12 mouse cellular contexts compared by ENCODE assay signal in the genomic region with DNA sequence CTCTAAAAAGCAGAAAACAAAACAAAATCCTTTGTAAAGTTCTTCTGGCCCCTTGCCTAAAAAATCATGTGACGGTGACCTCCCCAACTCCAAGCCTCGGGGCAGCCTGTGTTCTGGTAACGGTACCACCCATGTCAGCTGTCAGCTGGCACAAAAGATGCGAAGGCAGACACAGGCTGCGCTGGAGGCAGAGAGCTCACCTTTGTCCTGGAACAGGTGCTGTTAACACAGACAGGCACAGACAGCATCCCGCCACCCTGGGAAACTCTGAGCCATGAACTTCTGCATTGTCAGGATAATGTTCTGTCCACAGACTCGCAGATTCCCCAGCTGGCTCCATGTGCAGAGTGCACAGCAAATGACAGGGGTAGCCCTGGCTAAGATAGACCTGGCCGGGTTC. TPM values are rescaled to one million over a fixed set of nuclear protein-coding genes. Genes with fewer than 3 reads are reported as not detected.
A peak's percentile ranks its signal among the peaks of the same experiment; 100 is the strongest.
DNase-seq lines count a peak whose midpoint lies in the region; ATAC-seq and TF ChIP-seq lines count a peak whose summit lies in the region.
"Had no signal": no experiment of that assay in that cellular context is flagged by ENCODE, and none has a peak within 500 bp of the region (broad histone marks: within the 10 kb centered on the region; RNA-seq: fewer than 3 reads in every experiment).

No protein-coding gene starts in this region.

- ATAC-seq in kidney, embryonic 16.5 days (ENCODE audit: low FRiP score, low TSS enrichment), result no peak
- 0 out of 2 replicates have a peak, but pooled peaks have one; percentile 11 for ATAC-seq in embryonic facial prominence, embryonic 12.5 days (ENCODE audit: insufficient number of reproducible peaks, insufficient read depth, low FRiP score, low TSS enrichment)
- ATAC-seq in hindbrain, embryonic 13.5 days (ENCODE audit: low FRiP score), result peak; percentile 12; the same call in 1 of the 2 replicates
- ATAC-seq in midbrain, embryonic 16.5 days, result no peak
- ATAC-seq in liver, postnatal 0 days, result no peak

- H3K27me3 ChIP-seq in kidney, embryonic 16.5 days (ENCODE audit: insufficient read depth, low read length), result no peaks in the 10 kb centered on the region
- H3K27me3 ChIP-seq in kidney, adult 2 months (replicated peaks; ENCODE audit: control insufficient read depth, insufficient read depth, low read length), result no peaks in the 10 kb centered on the region
- no peaks in the 10 kb centered on the region for H3K27me3 ChIP-seq in embryonic facial prominence, embryonic 12.5 days
- no peaks in the 10 kb centered on the region for H3K27me3 ChIP-seq in hindbrain, embryonic 13.5 days
- H3K27me3 ChIP-seq in midbrain, embryonic 16.5 days (ENCODE audit: control insufficient read depth, insufficient read depth, low read depth, low read length), result no peaks in the 10 kb centered on the region
- H3K27me3 ChIP-seq in liver, postnatal 0 days (ENCODE audit: insufficient read depth, low read length), result no peaks in the 10 kb centered on the region

- no peak for TF ChIP-seq EP300 in liver, postnatal 0 days (IDR thresholded peaks at IDR 0.05; ENCODE audit: low read depth)

- TF ChIP-seq POLR2A in kidney, adult 2 months (IDR thresholded peaks at IDR 0.05; ENCODE audit: low read depth, low read length), result no peak

- H3K27ac ChIP-seq in kidney, embryonic 16.5 days (ENCODE audit: low read length), result no peak overlapping the region; the same call in 1 of the 2 replicates
- no peak overlapping the region for H3K27ac ChIP-seq in kidney, adult 2 months (ENCODE audit: insufficient read depth, low read depth, low read length)
- H3K27ac ChIP-seq in embryonic facial prominence, embryonic 12.5 days, result peak overlapping the region; percentile 78
- H3K27ac ChIP-seq in hindbrain, embryonic 13.5 days, result 0 out of 2 replicates have a peak overlapping the region, but pooled peaks have one; percentile 35
- H3K27ac ChIP-seq in midbrain, embryonic 16.5 days (ENCODE audit: low read length), result no peak overlapping the region
- no peak overlapping the region for H3K27ac ChIP-seq in liver, postnatal 0 days (ENCODE audit: low read depth)

- no peaks in the 10 kb centered on the region for H3K36me3 ChIP-seq in kidney, embryonic 16.5 days (ENCODE audit: insufficient read depth, low read length)
- H3K36me3 ChIP-seq in kidney, adult 2 months (ENCODE audit: control insufficient read depth, insufficient read depth, low read length), result no peaks in the 10 kb centered on the region
- H3K36me3 ChIP-seq in embryonic facial prominence, embryonic 12.5 days, result no peaks in the 10 kb centered on the region
- H3K36me3 ChIP-seq in hindbrain, embryonic 13.5 days, result no peaks in the 10 kb centered on the region
- no peaks in the 10 kb centered on the region for H3K36me3 ChIP-seq in midbrain, embryonic 16.5 days (ENCODE audit: control insufficient read depth, insufficient read depth, low read length)
- no peaks in the 10 kb centered on the region for H3K36me3 ChIP-seq in liver, postnatal 0 days (replicated peaks; ENCODE audit: insufficient read depth, low read length)

- DNase-seq in kidney, adult 2 months, result no peak
- no peak for DNase-seq in liver, postnatal 0 days
- no peak for DNase-seq in layer of hippocampus, adult 8-10 months (ENCODE audit: low spot score in 2 of 2)
- DNase-seq in cerebellum, adult 9-10 months, result no peak
- DNase-seq: adrenal gland, adult 8-10 months; cerebellum, postnatal 36 days; lung, postnatal 10 days; thymus, postnatal 36 days had no signal

- peak overlapping the region; percentile 20; the same call in 1 of the 2 replicates for H3K4me3 ChIP-seq in kidney, embryonic 16.5 days (ENCODE audit: low read length)
- H3K4me3 ChIP-seq in kidney, adult 2 months (ENCODE audit: insufficient read depth, low read depth, low read length), result no peak overlapping the region
- H3K4me3 ChIP-seq in embryonic facial prominence, embryonic 12.5 days, result no peak overlapping the region
- no peak overlapping the region for H3K4me3 ChIP-seq in hindbrain, embryonic 13.5 days
- no peak overlapping the region for H3K4me3 ChIP-seq in midbrain, embryonic 16.5 days (ENCODE audit: low read depth, low read length)
- no peak overlapping the region for H3K4me3 ChIP-seq in liver, postnatal 0 days (ENCODE audit: low read depth, low read length)

- 0 out of 2 replicates have a peak overlapping the region, but pooled peaks have one; percentile 46 for H3K9ac ChIP-seq in kidney, embryonic 16.5 days (replicated peaks; ENCODE audit: low read length)
- no peak overlapping the region for H3K9ac ChIP-seq in embryonic facial prominence, embryonic 12.5 days
- H3K9ac ChIP-seq in hindbrain, embryonic 13.5 days, result 0 out of 2 replicates have a peak overlapping the region, but pooled peaks have one; percentile 20
- H3K9ac ChIP-seq in midbrain, embryonic 16.5 days (ENCODE audit: low read depth, low read length), result 0 out of 2 replicates have a peak overlapping the region, but pooled peaks have one; percentile 35
- no peak overlapping the region for H3K9ac ChIP-seq in liver, postnatal 0 days (replicated peaks)

- H3K4me2 ChIP-seq in kidney, embryonic 16.5 days (replicated peaks; ENCODE audit: low read depth, low read length), result peak overlapping the region; percentile 38
- H3K4me2 ChIP-seq in embryonic facial prominence, embryonic 12.5 days (replicated peaks), result peak overlapping the region; percentile 25; the same call in 1 of the 2 replicates
- H3K4me2 ChIP-seq in hindbrain, embryonic 13.5 days, result peak overlapping the region; percentile 18
- H3K4me2 ChIP-seq in midbrain, embryonic 16.5 days (ENCODE audit: low read length), result 0 out of 2 replicates have a peak overlapping the region, but pooled peaks have one; percentile 6
- no peak overlapping the region for H3K4me2 ChIP-seq in liver, postnatal 0 days (ENCODE audit: low read depth, low read length)

- no peaks in the 10 kb centered on the region for H3K9me3 ChIP-seq in kidney, embryonic 16.5 days (ENCODE audit: low read length)
- H3K9me3 ChIP-seq in embryonic facial prominence, embryonic 12.5 days, result no peaks in the 10 kb centered on the region
- H3K9me3 ChIP-seq in hindbrain, embryonic 13.5 days, result no peaks in the 10 kb centered on the region
- H3K9me3 ChIP-seq in midbrain, embryonic 16.5 days (replicated peaks; ENCODE audit: control insufficient read depth, low read length, poor library complexity, severe bottlenecking), result no peaks in the 10 kb centered on the region
- no peaks in the 10 kb centered on the region for H3K9me3 ChIP-seq in liver, postnatal 0 days (ENCODE audit: low read length)

- no peak for TF ChIP-seq CTCF in kidney, adult 2 months (conservative IDR thresholded peaks at IDR 0.05; ENCODE audit: insufficient read depth, insufficient read length, low read depth, low read length)
- TF ChIP-seq CTCF in liver, postnatal 0 days (IDR thresholded peaks at IDR 0.05; ENCODE audit: low read depth), result no peak

- 47% methylated on average over 8 of the region's 8 CpGs for WGBS in kidney, embryonic 16.5 days
- WGBS in kidney, adult 2 months, result 41% methylated on average over 8 of the region's 8 CpGs
- 42% methylated on average over 8 of the region's 8 CpGs for WGBS in embryonic facial prominence, embryonic 12.5 days
- 39% methylated on average over 8 of the region's 8 CpGs for WGBS in hindbrain, embryonic 13.5 days
- WGBS in midbrain, embryonic 16.5 days, result 51% methylated on average over 8 of the region's 8 CpGs
- 61% methylated on average over 8 of the region's 8 CpGs for WGBS in liver, postnatal 0 days (ENCODE audit: insufficient replicate concordance)

- H3K4me1 ChIP-seq in kidney, embryonic 16.5 days (ENCODE audit: insufficient read depth, low read length), result peaks cover 14% of the 10 kb centered on the region
- no peaks in the 10 kb centered on the region for H3K4me1 ChIP-seq in kidney, adult 2 months (ENCODE audit: control insufficient read depth, insufficient read depth, low read length)
- H3K4me1 ChIP-seq in embryonic facial prominence, embryonic 12.5 days, result peaks cover 12% of the 10 kb centered on the region; the same call in 1 of the 2 replicates
- peaks cover 8% of the 10 kb centered on the region for H3K4me1 ChIP-seq in hindbrain, embryonic 13.5 days (replicated peaks)
- peaks cover 7% of the 10 kb centered on the region for H3K4me1 ChIP-seq in midbrain, embryonic 16.5 days (ENCODE audit: control insufficient read depth, insufficient read depth, low read length)
- no peaks in the 10 kb centered on the region for H3K4me1 ChIP-seq in liver, postnatal 0 days (ENCODE audit: insufficient read depth)

RNA-seq across cellular contexts. Expression of gene Sepsecs, which starts 43.4 kb away (rescaled TPM):
- polyA plus RNA-seq in kidney, embryonic 16.5 days (2015; fragmentation: Nextera tagmentation; extraction: Ambion mirVana), result 10.9 and 11.5 TPM in 2 replicates
- 10.5 and 11.9 TPM in 2 replicates for polyA plus RNA-seq in kidney, adult 2 months (2012; rRNA removed)
- 7.7 and 9.6 TPM in 2 replicates for polyA plus RNA-seq in embryonic facial prominence, embryonic 12.5 days (2016; fragmentation: Nextera tagmentation; extraction: Ambion mirVana)
- 7.0 and 7.6 TPM in 2 replicates for polyA plus RNA-seq in hindbrain, embryonic 13.5 days (2015; fragmentation: Nextera tagmentation; extraction: Ambion mirVana)
- polyA plus RNA-seq in midbrain, embryonic 16.5 days (2015; fragmentation: Nextera tagmentation; extraction: Ambion mirVana), result 7.4 and 7.9 TPM in 2 replicates
- 10.8 and 12.0 TPM in 2 replicates for polyA plus RNA-seq in liver, postnatal 0 days (2015; fragmentation: Nextera tagmentation; extraction: Ambion mirVana)
- 10 to 100 TPM; 10.6 to 13.1 (median 11.2) TPM for total RNA-seq in layer of hippocampus, adult 8-10 months (2022)

RNA-seq across cellular contexts. Expression of gene Lgi2, which starts 59.8 kb away (rescaled TPM):
- 2.5 and 2.9 TPM in 2 replicates for polyA plus RNA-seq in kidney, embryonic 16.5 days (2015; fragmentation: Nextera tagmentation; extraction: Ambion mirVana)
- polyA plus RNA-seq in kidney, adult 2 months (2012; rRNA removed), result 0.25 and 0.39 TPM in 2 replicates
- 4.1 and 4.5 TPM in 2 replicates for polyA plus RNA-seq in embryonic facial prominence, embryonic 12.5 days (2016; fragmentation: Nextera tagmentation; extraction: Ambion mirVana)
- 2.7 and 3.0 TPM in 2 replicates for polyA plus RNA-seq in hindbrain, embryonic 13.5 days (2015; fragmentation: Nextera tagmentation; extraction: Ambion mirVana)
- polyA plus RNA-seq in midbrain, embryonic 16.5 days (2015; fragmentation: Nextera tagmentation; extraction: Ambion mirVana), result 4.3 and 5.6 TPM in 2 replicates
- polyA plus RNA-seq in liver, postnatal 0 days (2015; fragmentation: Nextera tagmentation; extraction: Ambion mirVana), result 0.18 and 0.26 TPM in 2 replicates
- 10 to 100 TPM; 30.1 to 33.0 (median 31.1) TPM for total RNA-seq in layer of hippocampus, adult 8-10 months (2022)

Comparison
In these comparisons a context has a peak if more than half of its experiments do, and no peak if none do; other contexts are left out.
1. ATAC-seq: peak in embryonic facial prominence, embryonic 12.5 days (single experiment) and hindbrain, embryonic 13.5 days (single experiment); none in kidney, embryonic 16.5 days (single experiment), midbrain, embryonic 16.5 days (single experiment) and liver, postnatal 0 days (single experiment).
2. H3K27ac ChIP-seq: peak in embryonic facial prominence, embryonic 12.5 days (single experiment) and hindbrain, embryonic 13.5 days (single experiment); none in kidney, embryonic 16.5 days (single experiment), kidney, adult 2 months (single experiment), midbrain, embryonic 16.5 days (single experiment) and liver, postnatal 0 days (single experiment).
3. H3K9ac ChIP-seq: peak in kidney, embryonic 16.5 days (single experiment), hindbrain, embryonic 13.5 days (single experiment) and midbrain, embryonic 16.5 days (single experiment); none in embryonic facial prominence, embryonic 12.5 days (single experiment) and liver, postnatal 0 days (single experiment).